In the genomic region with DNA sequence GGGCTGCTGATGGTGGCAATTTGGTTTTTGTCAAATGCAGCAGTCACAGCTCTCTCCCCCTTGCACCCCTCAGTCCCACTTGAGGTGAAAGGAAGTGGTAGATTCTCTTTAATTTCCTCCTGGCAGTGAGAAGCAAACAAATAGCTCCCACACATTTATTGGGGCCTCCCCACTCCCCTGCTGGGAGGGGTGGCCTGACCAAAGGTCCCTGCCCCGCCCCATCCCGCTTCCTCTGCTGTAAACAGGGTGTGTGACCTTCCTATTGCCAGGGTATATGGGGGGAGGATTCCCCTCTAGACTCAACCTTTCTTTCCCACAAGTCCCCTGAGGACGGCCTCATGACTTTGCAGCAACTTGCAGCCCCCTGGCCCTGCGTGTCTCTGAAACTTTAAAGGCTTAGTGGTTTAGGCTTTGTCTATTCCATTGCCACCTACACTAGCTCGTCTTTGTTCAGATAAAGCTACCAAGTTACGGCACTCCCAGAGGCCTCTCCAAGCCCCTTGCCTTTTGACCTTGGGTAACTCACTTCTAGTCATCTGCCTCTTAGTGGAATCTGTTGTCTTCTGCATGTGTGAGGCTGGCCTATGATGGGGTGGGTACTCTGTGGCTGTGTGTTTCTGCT, we compare ENCODE assay signal across 10 mouse cellular contexts. TPM values are rescaled to one million over a fixed set of nuclear protein-coding genes. Genes with fewer than 3 reads are reported as not detected.
DNase-seq lines count a peak whose midpoint lies in the region; ATAC-seq and TF ChIP-seq lines count a peak whose summit lies in the region.
"Had no signal": no experiment of that assay in that cellular context is flagged by ENCODE, and none has a peak within 500 bp of the region (broad histone marks: within the 10 kb centered on the region; RNA-seq: fewer than 3 reads in every experiment).

No protein-coding gene starts in this region.

- H3K4me2 ChIP-seq in heart, embryonic 12.5 days = no peak overlapping the region
- no peak overlapping the region for H3K4me2 ChIP-seq in liver, embryonic 16.5 days (ENCODE audit: low read depth, low read length)

- no peaks in the 10 kb centered on the region for H3K27me3 ChIP-seq in heart, adult 2 months (ENCODE audit: control insufficient read depth, insufficient read depth, low read length)
- H3K27me3 ChIP-seq in heart, embryonic 12.5 days (replicated peaks) = no peaks in the 10 kb centered on the region
- no peaks in the 10 kb centered on the region for H3K27me3 ChIP-seq in liver, embryonic 16.5 days (ENCODE audit: control insufficient read depth, insufficient read depth, low read depth, low read length)
- no peaks in the 10 kb centered on the region for H3K27me3 ChIP-seq in thymus, adult 2 months (ENCODE audit: control insufficient read depth, insufficient read depth, low read length)

- TF ChIP-seq EP300 in heart, adult 2 months (IDR thresholded peaks at IDR 0.05; ENCODE audit: insufficient read depth, low read depth, low read length) = no peak; the same call in 1 of the 2 replicates

- no peak for TF ChIP-seq POLR2A in heart, adult 2 months (IDR thresholded peaks at IDR 0.05; ENCODE audit: insufficient read depth, low read depth, low read length)
- TF ChIP-seq POLR2A in thymus, adult 2 months (IDR thresholded peaks at IDR 0.05; ENCODE audit: control insufficient read depth, extremely low read depth, insufficient read depth, low read length, poor library complexity) = no peak

- no peak for TF ChIP-seq CTCF in heart, adult 2 months (IDR thresholded peaks at IDR 0.05)
- TF ChIP-seq CTCF in thymus, adult 2 months (IDR thresholded peaks at IDR 0.05; ENCODE audit: borderline replicate concordance, control insufficient read depth, extremely low read depth, insufficient read depth, low read length, poor library complexity) = no peak

- 51% methylated on average over 6 of the region's 6 CpGs for WGBS in heart, adult 2 months
- WGBS in heart, embryonic 12.5 days = 67% methylated on average over 6 of the region's 6 CpGs
- WGBS in liver, embryonic 16.5 days (ENCODE audit: insufficient replicate concordance) = 19% methylated on average over 6 of the region's 6 CpGs
- WGBS in thymus, adult 2 months = 6% methylated on average over 6 of the region's 6 CpGs

- peak overlapping the region; percentile 68 for H3K27ac ChIP-seq in heart, adult 2 months
- no peak overlapping the region for H3K27ac ChIP-seq in heart, embryonic 12.5 days (ENCODE audit: poor library complexity, severe bottlenecking)
- peak overlapping the region; percentile 54 for H3K27ac ChIP-seq in liver, embryonic 16.5 days (ENCODE audit: low read length)
- H3K27ac ChIP-seq in thymus, adult 2 months (ENCODE audit: control insufficient read depth, insufficient read depth, low read length) = peak overlapping the region; percentile 94
- H3K27ac ChIP-seq: liver, embryonic 14.5 days had no signal

- no peaks in the 10 kb centered on the region for H3K9me3 ChIP-seq in heart, embryonic 12.5 days (replicated peaks)
- H3K9me3 ChIP-seq in liver, embryonic 16.5 days (replicated peaks; ENCODE audit: control insufficient read depth, low read length) = no peaks in the 10 kb centered on the region

- no peak for ATAC-seq in heart, embryonic 12.5 days (ENCODE audit: insufficient number of reproducible peaks, low FRiP score)
- peak; percentile 25 for ATAC-seq in liver, embryonic 16.5 days (ENCODE audit: low read depth)
- ATAC-seq in megakaryocyte-erythroid progenitor cell, adult 5-6 weeks (replicated peaks; ENCODE audit: low FRiP score, low TSS enrichment, poor library complexity, severe bottlenecking) = no peak

- H3K36me3 ChIP-seq in heart, adult 2 months (ENCODE audit: control insufficient read depth, insufficient read depth, low read length) = no peaks in the 10 kb centered on the region
- peaks cover 48% of the 10 kb centered on the region for H3K36me3 ChIP-seq in heart, embryonic 12.5 days
- no peaks in the 10 kb centered on the region for H3K36me3 ChIP-seq in liver, embryonic 16.5 days (ENCODE audit: control insufficient read depth, insufficient read depth)
- H3K36me3 ChIP-seq in thymus, adult 2 months (ENCODE audit: control insufficient read depth, insufficient read depth, low read length) = no peaks in the 10 kb centered on the region

- no peak overlapping the region for H3K4me3 ChIP-seq in heart, adult 2 months
- H3K4me3 ChIP-seq in heart, embryonic 12.5 days = no peak overlapping the region
- H3K4me3 ChIP-seq in liver, embryonic 16.5 days (ENCODE audit: low read depth, low read length) = no peak overlapping the region
- no peak overlapping the region for H3K4me3 ChIP-seq in thymus, adult 2 months (ENCODE audit: control insufficient read depth, insufficient read depth, low read length)
- H3K4me3 ChIP-seq: erythroblast, embryonic 14.5 days had no signal

- H3K79me2 ChIP-seq in heart, adult 2 months (replicated peaks; ENCODE audit: control insufficient read depth, insufficient read depth, low read length) = no peaks in the 10 kb centered on the region

- H3K4me1 ChIP-seq in heart, adult 2 months (ENCODE audit: control insufficient read depth, insufficient read depth, low read length) = peaks cover 2% of the 10 kb centered on the region
- peaks cover 12% of the 10 kb centered on the region for H3K4me1 ChIP-seq in heart, embryonic 12.5 days (replicated peaks)
- peaks cover 19% of the 10 kb centered on the region for H3K4me1 ChIP-seq in liver, embryonic 16.5 days (ENCODE audit: control insufficient read depth, low read depth, low read length)
- peaks cover 67% of the 10 kb centered on the region for H3K4me1 ChIP-seq in thymus, adult 2 months (replicated peaks; ENCODE audit: control insufficient read depth, insufficient read depth, low read length)

- intact Hi-C loops in heart, adult 2 months (cut with DNase I) = no loop called here

- H3K9ac ChIP-seq in heart, adult 2 months (ENCODE audit: low read depth, low read length) = no peak overlapping the region
- H3K9ac ChIP-seq in heart, embryonic 12.5 days = no peak overlapping the region
- no peak overlapping the region for H3K9ac ChIP-seq in liver, embryonic 16.5 days (ENCODE audit: low read depth, low read length)
- H3K9ac ChIP-seq: liver, embryonic 14.5 days had no signal

- DNase-seq in heart, adult 2 months = peak; percentile 55 to 83
- DNase-seq in heart, adult 9 months (ENCODE audit: low spot score in 2 of 2) = peak; percentile 48 to 76
- peak; percentile 84 for DNase-seq in thymus, adult 2 months
- no peak for DNase-seq in MN1 (ENCODE audit: low spot score)
- DNase-seq in gastrocnemius, postnatal 10 days = no peak

RNA-seq across cellular contexts. Expression of gene Nfatc3, which starts 4.3 kb away (rescaled TPM):
- total RNA-seq in heart, adult 2 months (2021) = 10 to 100 TPM; 18.9 to 19.2 TPM
- polyA plus RNA-seq in heart, adult 2 months (2012; rRNA removed) = 12.2 and 21.8 TPM in 2 replicates
- 4.6 and 5.3 TPM in 2 replicates for polyA plus RNA-seq in heart, embryonic 12.5 days (2016; fragmentation: Nextera tagmentation; extraction: Ambion mirVana)
- polyA plus RNA-seq in liver, embryonic 16.5 days (2015; fragmentation: Nextera tagmentation; extraction: Ambion mirVana) = 2.4 and 3.0 TPM in 2 replicates
- polyA plus RNA-seq in thymus, adult 2 months (2012; rRNA removed) = 161 and 186 TPM in 2 replicates
- 102 and 103 TPM in 2 replicates for total RNA-seq in megakaryocyte-erythroid progenitor cell, adult 5-6 weeks (2014; fragmentation: Nextera tagmentation)
- total RNA-seq in megakaryocyte-erythroid progenitor cell, adult 5-6 weeks (2017) = 35.0 and 35.3 TPM in 2 replicates
- 10 to 100 TPM; 25.3 to 30.7 TPM for total RNA-seq in gastrocnemius, postnatal 10 days (2021)

RNA-seq across cellular contexts. Expression of gene Ddx28, which starts 42.6 kb away (rescaled TPM):
- total RNA-seq in heart, adult 2 months (2021) = 10 to 100 TPM in 1 of 2 experiments, 1 to 10 TPM in 1; 9.2 to 10.0 TPM
- 5.7 and 6.3 TPM in 2 replicates for polyA plus RNA-seq in heart, adult 2 months (2012; rRNA removed)
- 12.7 and 13.7 TPM in 2 replicates for polyA plus RNA-seq in heart, embryonic 12.5 days (2016; fragmentation: Nextera tagmentation; extraction: Ambion mirVana)
- polyA plus RNA-seq in liver, embryonic 16.5 days (2015; fragmentation: Nextera tagmentation; extraction: Ambion mirVana) = 8.7 and 9.6 TPM in 2 replicates
- 16.7 and 20.3 TPM in 2 replicates for polyA plus RNA-seq in thymus, adult 2 months (2012; rRNA removed)
- 11.6 and 18.3 TPM in 2 replicates for total RNA-seq in megakaryocyte-erythroid progenitor cell, adult 5-6 weeks (2014; fragmentation: Nextera tagmentation)
- 11.8 and 14.4 TPM in 2 replicates for total RNA-seq in megakaryocyte-erythroid progenitor cell, adult 5-6 weeks (2017)
- 1 to 10 TPM; 8.0 to 8.4 TPM for total RNA-seq in gastrocnemius, postnatal 10 days (2021)

RNA-seq across cellular contexts. Expression of gene Dpep2nb, which starts 48.5 kb away (rescaled TPM):
- total RNA-seq in heart, adult 2 months (2021) = not detected
- polyA plus RNA-seq in heart, adult 2 months (2012; rRNA removed) = not detected in 2 replicates
- 0.17 TPM in 1 of 2 replicates, not detected in the other for polyA plus RNA-seq in heart, embryonic 12.5 days (2016; fragmentation: Nextera tagmentation; extraction: Ambion mirVana)
- not detected in 2 replicates for polyA plus RNA-seq in liver, embryonic 16.5 days (2015; fragmentation: Nextera tagmentation; extraction: Ambion mirVana)
- not detected in 2 replicates for polyA plus RNA-seq in thymus, adult 2 months (2012; rRNA removed)
- not detected in 2 replicates for total RNA-seq in megakaryocyte-erythroid progenitor cell, adult 5-6 weeks (2014; fragmentation: Nextera tagmentation)
- not detected in 2 replicates for total RNA-seq in megakaryocyte-erythroid progenitor cell, adult 5-6 weeks (2017)
- not detected for total RNA-seq in gastrocnemius, postnatal 10 days (2021)
- polyA plus RNA-seq: erythroblast, embryonic 14.5 days; liver, embryonic 14.5 days had no signal

Comparison
In these comparisons a context has a peak if more than half of its experiments do, and no peak if none do; other contexts are left out.
1. DNase-seq: peak in heart, adult 2 months (2 of 2), heart, adult 9 months (2 of 2) and thymus, adult 2 months (single experiment); none in MN1 (single experiment) and gastrocnemius, postnatal 10 days (single experiment).